Mouse (Mus musculus): ENCODE data around the gene Ubxn2a.
"Not testable (repeated sequence)": the region's sequence is repeated elsewhere in the genome, so short reads cannot be mapped to it uniquely, and the experiment has no call there.

The Ubxn2a gene

DNA sequence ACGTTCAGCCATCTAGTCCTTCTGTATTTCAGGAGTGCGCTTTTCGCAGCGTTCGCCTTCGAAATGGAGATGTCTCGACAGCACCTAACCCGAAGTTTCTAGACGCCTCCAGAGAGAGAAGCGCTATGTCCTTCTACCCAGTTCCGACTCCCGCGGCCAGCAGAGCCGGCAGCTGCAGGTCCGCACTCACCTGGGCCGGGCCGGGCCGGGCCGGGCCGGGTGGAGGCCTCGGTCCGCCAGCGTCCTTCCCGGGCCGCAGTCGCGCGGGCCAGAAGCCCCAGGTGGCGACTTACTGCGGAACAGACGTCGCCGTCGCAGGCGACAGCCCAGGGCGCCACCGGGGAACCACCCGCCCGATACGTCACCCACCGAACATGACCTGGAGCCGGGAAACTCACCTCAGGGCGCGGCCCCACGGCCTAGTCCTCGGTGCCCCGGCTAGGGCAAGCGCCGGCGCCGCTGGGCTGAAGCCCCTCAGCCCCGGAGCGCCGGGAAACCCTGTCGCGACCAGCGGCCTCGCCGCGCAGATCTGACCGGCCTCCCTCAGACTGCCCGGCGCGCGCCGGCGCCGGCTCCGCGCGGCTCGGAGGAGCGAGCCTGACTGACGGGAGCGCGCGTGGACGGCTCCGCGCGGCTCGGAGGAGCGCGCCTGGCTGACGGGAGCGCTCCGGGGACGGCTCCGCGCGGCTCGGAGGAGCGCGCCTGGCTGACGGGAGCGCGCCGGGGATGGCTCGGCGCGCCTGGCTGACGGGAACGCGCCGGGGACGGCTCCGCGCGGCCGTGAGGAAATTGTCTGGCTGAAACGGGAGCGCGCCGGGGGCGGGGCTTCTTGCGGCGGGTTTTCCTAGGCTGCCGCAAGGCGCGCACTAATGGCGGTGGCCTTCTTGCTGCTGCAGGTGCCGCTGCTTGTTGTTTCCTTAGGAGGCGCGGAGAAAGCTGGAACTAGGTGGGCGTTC, at the start of gene Ubxn2a:
Ubxn2a (minus strand) TSS at position 755 of the 956 bp plus-strand sequence.
- in situ Hi-C loops (cut with MboI) = no loop called here

DNA sequence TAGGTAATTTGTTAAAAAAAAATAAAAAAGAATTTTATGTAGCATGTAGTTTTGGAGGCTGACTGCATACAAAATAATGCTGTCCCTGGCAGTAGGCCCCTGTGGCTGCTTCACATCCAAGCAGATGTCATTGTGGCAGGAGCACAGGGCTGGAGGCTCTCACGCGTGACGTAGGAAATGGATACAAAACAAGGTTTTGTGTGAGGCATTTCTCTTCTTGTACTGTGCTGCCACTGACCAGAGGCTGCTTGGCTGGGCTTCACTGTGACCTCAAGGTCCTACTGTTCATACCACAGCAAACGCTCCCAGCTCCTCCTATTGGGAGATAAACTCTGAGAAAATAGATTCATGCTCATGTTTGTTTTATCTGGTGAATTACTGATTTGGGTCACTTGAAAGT, 45.7 kb upstream of the Ubxn2a start:
- in situ Hi-C loops (cut with MboI) = no loop called here

DNA sequence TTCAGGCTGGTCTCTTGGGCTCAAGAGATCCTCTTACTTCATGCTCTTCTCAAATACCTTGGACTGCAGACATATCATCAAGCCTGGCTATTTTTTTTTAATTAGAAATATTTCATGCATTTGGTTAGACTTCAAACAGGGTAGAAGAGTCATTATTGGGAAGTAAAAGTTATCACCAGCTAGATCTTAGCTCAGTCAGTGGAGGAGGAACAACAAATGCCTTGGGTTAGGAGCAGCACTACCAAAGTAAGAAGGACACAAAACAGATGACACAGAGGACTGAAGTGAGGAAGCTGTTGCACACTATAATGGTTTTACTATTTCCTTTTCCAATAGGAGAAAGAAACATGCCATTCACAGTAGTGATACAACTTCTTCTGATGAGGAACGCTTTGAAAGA, 44.8 kb upstream of the Ubxn2a start:
- in situ Hi-C loops (cut with MboI) = no loop called here

DNA sequence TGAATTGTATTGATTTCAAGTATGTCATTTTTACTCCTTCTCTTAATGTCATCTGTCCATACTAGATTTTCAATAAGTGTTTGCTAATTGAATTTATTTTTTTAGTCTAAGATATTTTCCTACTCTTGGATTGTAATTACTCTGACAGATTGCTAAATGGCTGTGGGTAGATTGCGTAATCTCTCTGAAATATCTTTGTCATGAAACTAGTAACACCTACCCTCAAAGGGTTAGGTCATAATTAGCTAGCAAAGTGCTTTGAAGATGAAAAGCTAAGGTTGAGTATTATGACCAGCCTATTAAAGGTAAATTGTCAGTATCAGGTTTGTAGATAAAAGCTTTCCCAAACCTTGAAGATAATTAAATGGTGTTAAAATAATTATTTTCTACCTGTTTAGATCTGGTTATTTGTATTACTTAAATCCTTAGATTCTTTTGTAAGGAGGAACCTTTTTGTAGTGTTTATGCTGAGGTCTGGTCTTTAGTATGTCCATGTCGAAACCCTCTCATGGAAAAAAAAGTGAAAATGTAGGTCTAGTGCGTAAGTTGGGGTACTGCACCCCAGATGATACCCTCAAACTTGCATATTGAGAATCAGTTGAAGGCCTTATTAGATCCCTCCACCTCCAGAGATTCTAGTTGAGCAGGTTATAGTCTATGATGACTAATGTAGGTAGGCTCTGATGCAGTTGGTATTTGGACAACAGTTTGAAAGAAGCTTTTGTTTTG, 23.5 kb upstream of the Ubxn2a start:
- in situ Hi-C loops (cut with MboI) = no loop called here

DNA sequence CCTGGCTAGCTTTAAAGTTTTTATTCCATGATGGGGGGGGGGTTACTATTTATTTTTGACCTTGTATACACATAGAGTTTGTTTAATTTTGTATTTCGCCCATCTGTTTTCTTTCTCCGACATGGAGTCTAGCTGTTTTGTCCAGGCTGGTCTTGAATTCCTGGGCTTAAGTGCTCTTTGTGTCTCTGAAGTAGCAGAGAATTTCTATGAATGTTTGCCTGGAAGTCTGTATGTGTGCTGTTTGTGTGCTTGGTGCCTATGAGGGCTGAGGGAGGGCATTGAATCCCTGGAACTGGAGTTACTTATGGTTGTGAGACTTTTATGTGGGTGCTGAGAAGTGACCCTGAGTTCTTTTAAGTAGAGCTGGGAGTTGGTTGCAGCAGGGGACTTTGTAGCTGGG, 20.7 kb upstream of the Ubxn2a start:
- in situ Hi-C loops (cut with MboI) = no loop called here

DNA sequence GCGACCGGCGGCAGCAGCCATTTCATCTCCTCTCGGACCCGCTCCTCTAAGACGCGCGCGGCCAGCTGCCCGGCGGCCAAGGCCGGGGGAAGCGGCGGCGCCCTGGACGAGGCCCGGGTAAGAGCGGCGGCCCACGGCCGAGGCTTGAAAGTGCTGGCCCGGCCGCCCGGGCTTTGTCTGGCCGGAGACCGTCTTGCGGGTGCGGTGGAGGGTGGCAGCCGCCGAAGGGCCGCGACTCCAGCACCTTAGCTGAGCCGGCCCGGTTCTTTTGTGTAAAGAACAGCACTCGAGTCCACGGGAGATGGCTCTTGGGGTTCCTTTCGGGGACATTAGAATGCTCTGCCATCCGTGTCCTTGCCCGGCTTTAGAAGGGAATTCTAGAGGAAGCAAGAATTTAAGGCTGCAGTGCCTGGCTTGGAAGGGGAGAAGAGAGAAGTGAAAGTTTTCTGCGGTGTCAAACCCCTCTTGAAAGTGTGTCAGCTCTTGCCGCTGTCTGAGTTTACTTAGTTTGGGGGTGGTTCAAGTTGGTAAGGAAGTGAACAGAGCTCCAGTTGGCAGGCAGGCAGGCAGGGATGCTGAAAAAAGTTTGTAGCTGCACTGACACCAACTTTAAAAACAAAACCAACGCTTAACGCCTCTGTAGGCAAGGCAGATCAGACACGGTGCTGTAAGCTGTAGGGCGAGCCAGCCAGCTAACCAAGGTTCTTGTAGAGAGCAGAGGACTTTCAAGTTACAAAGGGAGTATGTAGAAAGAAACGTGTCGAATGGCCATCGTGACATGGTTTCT, 10.5 kb upstream of the Ubxn2a start:
- in situ Hi-C loops (cut with MboI) = no loop called here

DNA sequence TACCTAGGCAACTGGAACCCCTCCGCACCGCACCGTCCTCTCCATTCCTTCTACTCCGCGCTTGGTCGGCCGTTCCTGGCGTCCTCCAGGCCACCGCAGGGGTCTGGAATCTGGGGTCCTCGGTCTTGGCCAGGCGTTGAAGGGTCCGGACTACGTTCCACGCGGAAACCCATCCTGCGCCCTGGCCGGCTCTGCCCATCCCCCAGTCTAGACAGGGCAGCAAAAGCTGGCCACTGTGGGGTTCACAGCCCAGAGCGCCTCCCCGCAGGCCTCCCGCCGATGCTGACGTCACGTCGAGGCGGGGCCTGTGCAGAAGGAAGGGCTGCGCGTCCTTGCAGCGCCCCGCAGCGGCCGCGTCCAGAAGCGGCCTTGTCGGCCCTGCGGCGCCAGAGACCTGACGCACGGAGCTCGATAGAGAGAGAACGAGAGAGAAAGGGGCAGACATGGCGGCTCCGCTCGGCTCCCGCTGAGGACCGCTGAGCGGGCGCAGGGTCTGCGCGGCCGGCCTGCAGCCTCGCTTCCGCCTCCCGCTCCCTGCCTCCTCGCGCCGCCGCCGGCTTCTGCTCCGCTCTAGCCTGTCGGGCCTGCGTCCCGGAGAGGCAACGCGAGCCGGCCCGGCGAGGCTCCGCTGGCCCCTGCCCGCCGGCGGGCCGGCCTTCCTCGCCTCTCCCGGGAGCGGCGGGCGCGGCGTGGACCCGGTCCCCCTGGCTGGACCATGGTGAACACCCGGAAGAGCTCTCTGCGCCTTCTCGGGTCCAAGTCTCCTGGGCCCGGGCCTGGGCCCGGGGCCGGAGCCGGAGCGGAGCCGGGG, 9.7 kb upstream of the Ubxn2a start, which contains the start of gene Atad2b:
Atad2b (plus strand) TSS at position 360 of the 811 bp plus-strand sequence.
- in situ Hi-C loops (cut with MboI) = no loop called here

DNA sequence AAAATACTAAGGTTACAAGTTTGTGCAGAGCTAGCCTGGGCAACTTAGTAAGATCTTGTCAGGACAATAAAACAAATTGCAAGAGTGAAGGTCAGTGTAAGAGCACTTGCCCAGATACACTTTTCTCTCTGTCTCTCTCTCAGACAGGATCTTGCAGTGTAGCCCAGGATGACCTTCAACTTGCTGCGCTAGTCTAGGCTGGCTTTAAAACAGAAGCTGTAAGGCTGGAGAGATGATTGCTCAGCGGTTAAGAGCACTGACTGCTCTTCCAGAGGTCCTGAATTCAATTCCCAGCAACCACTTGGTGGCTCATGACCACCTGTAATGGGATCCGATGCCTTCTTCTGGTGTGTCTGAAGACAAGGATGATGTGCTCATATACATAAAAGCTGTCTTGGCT, 7.4 kb upstream of the Ubxn2a start:
- in situ Hi-C loops (cut with MboI) = no loop called here

DNA sequence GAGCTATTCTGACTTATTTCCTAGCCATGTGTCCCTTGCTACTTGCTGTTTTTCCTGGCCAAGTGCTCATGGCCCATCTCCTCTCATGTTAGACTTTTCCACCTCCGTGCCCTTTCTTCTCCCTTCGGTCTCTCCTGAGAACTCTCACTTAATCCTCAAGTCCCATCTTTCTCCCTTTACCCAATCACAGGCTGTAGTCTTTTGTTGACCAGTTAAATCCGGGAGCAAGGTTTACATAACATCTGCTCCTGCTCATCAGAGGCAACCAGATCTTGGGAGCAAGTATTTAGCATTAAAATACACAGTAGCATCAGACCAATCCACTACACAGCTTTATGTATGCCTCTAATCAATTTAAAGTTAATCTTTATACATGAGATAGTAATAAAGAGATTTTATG, 6.9 kb upstream of the Ubxn2a start:
- in situ Hi-C loops (cut with MboI) = no loop called here

DNA sequence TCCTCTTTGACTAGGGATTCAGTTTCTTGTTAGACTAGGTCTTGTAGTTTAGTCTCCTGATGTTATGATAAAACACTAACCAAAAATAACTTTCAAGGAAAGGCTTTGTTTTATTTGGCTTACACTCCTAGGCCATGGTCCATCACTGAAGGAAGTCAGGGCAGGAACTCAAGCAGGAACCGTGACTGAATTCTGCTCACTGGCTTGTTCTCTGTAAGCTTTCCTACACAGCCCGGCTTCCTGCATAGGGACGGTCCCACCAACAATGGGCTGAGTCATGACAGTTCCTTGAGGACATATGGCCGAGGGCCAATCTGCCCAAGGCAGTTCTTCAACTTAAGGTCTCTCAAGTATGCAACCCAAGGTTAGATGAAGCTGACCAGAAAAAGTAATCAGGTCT, 4.2 kb upstream of the Ubxn2a start:
- in situ Hi-C loops (cut with MboI) = no loop called here

DNA sequence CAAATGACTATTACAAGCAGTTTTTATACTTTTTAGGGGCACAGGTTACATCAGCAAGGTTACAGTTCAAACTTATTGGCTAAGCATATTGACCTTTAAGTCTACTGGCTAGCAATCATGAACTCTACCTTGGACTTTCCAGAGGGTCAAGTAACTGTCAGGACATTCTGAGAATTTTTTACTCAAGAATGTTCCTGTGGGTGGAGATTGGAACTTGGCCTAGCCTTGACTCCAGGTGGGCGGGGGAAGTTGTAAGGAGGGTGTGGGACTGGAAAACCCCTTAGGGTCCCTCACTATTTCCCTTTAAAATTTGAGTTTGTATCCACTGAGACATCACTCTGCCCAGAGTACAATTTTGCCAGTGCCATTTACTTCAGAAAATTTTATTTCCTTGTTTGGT, 3.0 kb upstream of the Ubxn2a start:
- in situ Hi-C loops (cut with MboI) = not testable (repeated sequence)

DNA sequence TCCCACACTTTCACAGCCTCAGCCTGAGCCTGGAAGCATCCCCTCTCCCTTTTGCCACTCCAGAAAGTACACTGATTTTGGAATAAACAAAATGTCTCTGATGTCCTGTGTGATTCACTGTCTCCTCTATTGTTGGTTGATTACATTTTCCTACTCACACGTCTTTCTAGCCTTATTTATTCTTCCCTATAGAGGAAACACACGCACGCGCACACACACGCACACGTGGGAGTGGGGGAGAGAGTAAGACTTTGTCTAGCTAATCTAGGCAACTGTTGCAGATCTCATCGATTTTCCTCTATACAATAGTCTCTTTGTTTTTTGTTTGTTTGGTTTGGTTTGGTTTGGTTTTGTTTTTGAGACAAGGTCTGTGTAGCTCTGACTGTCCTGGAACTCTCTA, 886 bp upstream of the Ubxn2a start:
- in situ Hi-C loops (cut with MboI) = no loop called here

DNA sequence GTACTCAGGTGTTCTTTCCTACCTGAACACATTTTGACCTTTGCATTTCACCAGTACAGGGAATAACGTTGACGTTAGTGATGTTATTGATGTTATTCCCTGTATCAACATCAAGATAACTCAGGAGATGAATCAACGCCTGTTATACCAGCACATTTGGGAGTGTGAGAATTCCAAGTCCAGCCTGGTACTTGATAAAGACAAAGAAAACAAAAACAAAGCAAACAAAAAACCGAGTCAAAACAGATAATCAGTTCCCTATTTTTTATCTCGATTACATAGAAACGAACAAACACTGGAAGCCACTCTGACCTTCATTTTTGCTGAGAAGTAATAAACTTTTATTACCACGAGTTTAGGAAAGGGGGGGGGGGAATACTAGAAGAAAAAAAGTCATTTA, 1.0 kb downstream of the Ubxn2a start:
- in situ Hi-C loops (cut with MboI) = no loop called here

DNA sequence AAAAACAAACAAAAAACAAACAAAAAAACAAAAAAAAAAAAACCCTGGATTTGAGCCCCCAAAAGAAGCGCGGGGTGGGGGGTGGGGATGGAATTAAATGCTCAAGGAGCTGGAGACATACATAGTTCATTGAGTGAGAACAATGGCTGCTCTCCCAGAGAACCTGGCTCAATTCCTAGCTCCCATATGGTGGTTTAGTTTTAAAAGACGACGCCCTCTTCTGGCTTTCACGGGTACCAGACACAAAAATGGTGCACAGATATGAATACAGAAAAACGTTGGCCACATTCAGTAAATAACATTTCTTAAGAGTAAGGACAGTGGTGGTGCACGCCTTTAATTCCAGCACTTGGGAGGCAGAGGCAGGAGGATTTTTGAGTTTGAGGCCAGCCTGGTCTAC, 1.6 kb downstream of the Ubxn2a start:
- in situ Hi-C loops (cut with MboI) = no loop called here

DNA sequence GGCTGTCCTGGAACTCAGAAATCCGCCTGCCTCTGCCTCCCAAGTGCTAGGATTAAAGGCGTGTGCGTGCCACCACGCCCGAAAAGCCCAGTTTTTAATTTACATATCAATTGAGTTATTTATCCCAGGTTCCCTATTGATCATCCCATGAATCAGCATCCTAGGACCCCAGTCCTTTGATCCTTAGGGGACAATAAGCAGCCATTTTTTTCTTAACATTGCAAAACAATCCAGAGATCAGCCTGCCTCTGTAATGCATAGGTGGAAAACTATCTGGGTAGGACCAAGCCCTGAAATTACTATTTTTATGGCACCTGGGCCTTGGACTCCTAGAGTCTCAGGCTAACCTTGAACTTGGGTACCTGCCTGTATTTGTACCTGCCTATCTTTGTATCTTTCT, 9.5 kb downstream of the Ubxn2a start:
- in situ Hi-C loops (cut with MboI) = no loop called here

DNA sequence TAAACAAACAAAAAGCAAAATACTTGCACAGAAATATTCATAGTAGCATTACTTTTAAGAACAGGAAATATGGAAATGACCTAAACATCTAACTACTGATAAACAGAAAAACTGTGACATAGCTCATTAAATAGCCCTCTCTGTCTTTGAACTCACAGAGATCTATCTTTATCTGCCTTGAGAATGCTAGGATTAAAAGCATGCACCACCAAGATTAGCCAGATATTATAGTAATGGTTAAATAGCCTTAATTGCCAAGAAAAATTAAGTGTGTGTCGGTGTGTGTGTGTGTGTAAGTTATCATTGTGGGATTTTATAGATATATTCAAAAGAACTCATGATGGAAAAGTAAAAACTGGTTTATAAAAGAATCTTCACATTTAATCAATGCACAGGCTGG, 17.6 kb downstream of the Ubxn2a start:
- in situ Hi-C loops (cut with MboI) = no loop called here

DNA sequence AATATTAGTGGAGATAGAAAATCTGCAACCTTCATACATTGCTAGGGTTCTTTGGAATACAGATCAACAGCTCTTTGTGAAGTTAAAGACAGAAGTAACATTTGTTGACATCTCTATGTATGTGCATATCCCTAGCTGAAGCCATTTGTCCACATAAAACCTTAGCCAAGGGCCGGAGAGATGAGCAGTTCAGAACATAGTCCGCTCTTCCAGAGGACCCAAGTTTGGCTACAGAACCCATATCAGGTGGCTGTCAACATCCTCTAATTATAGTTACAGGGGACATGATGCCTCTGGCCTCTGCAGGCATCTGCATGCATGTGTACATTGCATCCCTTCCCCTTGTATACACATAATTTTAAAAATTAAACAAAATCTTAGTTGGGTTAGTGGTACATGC, 18.3 kb downstream of the Ubxn2a start:
- in situ Hi-C loops (cut with MboI) = no loop called here

DNA sequence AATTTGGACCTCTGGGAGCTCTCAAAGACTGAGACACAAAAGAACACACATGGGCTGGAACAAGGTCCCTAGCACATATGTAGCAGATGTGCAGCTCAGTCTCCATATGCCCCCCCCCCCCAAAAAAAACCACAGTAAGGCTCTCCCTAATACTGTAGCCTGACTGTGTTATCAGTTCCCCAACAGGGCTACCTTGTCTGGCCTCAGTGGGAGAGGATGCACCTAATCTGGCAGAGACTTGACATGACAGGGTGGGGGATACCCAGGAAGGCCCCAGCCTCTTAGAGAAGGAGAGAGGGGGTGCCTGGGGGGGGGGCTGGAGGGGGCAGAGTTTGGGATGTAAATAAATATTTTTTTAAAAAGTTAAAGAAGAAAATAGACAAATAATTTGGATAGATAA, 18.8 kb downstream of the Ubxn2a start:
- in situ Hi-C loops (cut with MboI) = no loop called here

DNA sequence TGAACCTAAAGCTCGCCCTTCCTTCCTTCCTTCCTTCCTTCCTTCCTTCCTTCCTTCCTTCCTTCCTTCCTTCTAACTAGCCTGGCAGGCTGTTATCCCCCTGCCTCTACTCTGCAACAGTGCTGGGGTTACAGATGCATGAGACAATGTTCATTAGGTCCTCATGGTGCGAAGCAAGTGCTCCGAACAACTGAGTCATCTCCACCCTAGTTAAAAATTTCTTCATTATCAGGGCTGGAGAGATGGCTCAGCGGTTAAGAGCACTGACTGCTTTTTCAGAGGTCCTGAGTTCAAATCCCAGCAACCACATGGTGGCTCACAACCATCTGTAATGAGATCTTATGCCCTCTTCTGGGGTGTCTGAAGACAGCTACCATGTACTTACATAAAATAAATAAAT, 20.9 kb downstream of the Ubxn2a start:
- in situ Hi-C loops (cut with MboI) = not testable (repeated sequence)

DNA sequence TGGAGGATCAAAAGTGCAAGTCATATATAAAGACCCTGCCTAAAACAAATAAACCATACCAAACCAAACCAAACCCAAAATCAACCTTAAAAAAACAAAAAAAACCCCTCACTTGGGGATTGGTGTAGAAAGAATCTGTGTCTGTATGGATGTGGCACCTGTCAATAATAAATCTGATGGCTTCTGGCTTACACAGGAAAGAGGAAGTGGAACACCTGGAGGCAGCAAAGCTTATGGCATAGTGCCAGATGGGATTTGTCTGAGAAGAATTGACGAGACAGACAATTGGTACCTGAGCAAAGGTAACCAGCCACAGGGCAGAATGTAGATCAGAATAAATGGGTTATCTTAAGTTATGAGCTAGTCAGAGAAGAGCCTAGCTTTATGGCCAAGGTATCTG, 22.4 kb downstream of the Ubxn2a start:
- in situ Hi-C loops (cut with MboI) = no loop called here

DNA sequence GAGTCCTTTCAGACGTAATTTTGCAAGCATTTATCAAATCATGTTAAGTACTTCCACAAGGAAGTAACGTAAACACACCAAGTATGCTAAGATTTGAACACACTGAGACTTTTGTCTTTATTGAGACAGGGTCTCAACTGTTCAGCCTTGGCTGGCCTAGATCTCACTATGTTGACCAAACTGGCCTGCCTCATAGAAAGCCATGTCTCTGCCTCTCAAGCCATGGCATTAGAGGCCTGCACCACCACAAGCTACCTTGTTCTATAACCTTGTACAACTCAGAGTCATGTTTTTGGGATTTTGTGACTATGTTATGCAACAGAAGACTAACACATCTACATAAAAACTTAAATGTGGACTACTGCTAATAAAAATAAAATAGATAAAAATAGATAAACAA, 25.4 kb downstream of the Ubxn2a start:
- in situ Hi-C loops (cut with MboI) = no loop called here

All from mature B cell (primary cell).